Mouse (Mus musculus) kidney, adult 18-20 months (tissue): Measurements from ENCODE around the gene Gabarapl2.
"Not testable (repeated sequence)": the region's sequence is repeated elsewhere in the genome, so short reads cannot be mapped to it uniquely, and the experiment has no call there.

Experiments
- DNase-seq: peaks from one replicate; pipeline ENCODE4 v3.0.0; 2021

Gene Gabarapl2

DNA sequence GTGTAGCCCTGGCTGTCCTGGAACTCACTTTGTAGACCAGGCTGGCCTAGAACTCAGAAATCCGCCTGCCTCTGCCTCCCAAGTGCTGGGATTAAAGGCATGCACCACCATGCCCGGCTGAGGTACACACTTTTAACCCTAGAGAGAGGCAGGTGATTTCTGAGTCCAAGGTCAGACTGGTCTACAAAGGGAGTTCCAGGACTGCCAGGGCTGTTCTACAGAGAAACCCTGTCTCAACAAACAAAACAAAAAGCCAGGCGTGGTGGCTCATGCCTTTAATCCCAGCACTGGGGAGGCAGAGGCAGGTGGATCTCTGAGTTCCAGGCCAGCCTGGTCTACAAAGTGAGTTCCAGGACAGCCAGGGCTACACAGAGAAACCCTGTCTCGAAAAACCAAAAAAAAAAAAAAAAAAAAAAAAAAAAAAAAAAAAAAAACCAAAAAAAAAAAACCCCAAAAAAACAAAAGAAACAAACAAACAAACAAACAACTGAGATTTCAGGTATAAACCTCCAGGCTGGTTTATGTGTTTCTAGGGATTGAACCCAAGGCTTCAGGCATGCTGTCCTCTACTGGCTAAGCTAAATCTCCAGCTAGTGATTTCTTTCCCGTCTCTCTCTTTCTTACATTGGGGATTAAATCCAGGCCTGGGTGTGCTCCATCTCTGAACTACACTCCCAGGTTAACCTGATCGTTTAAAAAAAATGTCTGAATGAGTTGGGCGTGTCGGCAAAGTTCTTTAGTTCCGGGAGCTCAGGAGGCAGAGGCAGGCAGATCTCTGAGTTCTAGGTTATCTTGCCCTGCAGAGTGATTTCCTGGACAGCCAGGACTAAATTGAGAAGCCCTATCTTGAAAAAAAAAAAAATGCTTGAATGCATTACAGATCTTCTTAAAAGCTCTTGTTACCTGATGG, 2.2 kb upstream of the Gabarapl2 start:
- DNase-seq = not testable (repeated sequence)

DNA sequence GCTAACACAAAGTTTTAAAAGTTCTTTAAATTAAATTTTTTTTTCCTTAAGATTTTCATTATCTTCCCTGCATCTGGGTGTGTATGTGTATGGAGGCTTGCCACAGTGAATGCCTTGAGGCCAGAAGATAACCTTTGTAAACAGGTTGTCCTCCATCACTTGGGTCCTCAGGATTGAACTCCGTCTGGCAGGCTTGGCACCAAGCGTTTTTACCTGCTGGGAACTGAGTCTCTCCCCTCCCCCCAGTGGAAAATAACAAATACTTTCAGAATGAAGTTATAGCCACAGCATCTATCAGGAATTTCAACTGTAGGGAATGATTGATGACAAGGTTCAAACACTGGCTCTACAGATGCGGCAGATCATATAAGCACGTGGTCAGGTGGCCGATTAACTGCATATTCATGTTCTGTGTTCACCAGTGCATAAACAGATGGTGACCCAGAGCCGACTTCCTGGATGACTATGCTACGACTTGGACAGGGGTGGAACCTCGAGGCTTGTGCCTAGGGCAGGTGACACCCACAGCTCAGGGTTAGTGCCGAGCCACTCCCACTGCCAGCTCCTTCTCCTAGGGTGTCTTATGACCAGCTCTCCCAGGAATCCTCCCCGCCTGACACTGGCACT, 874 bp upstream of the Gabarapl2 start:
- peak; percentile 69 for DNase-seq

DNA sequence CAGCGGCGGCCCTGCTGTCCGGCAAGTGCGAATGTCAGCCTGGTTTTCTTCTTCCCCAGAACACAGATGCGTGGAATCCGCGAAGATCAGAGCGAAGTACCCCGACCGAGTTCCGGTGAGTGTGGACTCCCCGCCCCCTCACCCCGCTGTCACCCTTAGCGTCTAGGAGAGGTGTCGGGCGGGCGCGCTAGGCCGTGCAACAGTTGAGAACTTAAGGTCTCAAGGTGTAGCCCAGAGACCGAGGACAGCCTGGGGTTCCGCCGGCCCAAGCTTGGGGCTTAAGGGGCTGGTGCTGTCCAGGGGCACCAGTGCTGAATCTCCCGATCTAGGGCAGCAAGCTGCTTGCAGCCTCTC, 575 bp downstream of the Gabarapl2 start:
- peak; percentile 53 for DNase-seq

DNA sequence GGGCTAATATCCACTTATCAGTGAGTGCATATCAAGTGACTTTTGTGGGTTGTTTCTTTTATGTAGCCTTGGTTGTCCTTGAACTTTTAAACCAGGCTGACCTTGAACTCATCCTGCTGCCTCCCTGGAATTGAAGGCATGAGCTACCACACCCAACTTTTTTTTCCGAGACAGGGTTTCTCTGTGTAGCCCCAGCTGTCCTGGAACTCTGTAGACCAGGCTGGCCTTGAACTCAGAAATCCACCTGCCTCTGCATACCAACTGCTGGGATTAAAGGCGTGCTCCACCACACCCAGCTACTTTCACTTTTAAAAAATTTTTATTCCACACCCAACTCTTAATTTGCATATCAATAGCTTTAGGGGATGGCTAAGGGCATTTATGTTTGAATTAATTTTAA, 3.0 kb downstream of the Gabarapl2 start:
- DNase-seq = no peak

DNA sequence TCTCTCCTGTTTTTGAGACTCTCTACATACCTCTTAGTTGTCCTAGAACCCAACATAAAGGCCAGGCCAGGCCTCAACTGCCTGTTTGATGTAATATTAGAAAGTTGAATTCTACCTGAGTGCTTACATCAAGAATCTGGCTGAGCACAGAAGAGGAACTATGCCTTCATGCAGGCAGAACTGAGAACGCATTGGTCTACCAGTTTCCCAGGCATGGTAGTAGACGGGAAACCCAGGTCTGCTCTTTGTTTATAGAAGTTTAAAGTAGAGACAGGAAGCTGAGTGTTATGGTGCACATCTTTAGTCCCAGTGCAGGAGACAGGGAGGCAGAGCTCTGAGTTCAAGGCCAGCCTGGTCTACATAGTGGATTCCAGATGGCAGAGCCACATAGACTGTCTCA, 6.6 kb downstream of the Gabarapl2 start:
- no peak for DNase-seq

DNA sequence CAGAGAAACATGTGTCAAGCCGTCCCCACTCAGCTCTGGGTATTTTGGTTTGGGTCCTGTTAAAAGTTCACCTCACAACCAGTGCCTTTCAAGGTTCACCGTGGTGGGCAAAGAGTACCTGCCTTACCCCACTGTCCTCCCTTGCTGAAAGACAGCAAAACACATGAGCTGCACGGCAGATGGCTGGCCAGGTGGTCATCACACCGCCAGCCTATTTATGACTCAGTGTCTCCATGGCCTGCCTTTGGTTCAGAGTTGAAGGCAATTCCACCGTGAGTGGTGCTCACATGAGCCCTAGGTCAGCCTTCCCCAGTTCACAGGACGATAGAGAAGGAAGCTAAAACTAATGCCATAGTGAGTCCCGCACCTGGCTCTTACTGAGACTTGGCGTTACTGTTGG, 7.5 kb downstream of the Gabarapl2 start:
- no peak for DNase-seq

DNA sequence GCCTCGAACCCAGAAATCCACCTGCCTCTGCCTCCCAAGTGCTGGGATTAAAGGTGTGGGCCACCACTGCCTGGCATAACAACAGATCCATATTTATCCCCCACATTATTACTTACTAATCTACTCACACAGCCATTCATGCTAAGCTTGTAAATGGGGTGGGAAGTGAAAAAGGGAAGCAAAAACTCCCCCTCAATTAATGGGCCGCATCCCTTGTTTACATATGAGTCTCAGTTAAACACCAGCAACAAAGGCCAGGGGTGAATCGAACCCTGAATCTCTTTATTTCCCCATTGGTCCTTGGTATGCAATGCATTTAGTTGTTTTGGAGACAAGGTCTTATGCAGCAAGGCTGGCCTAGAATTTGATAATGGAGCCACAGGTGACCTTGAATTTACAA, 10.3 kb downstream of the Gabarapl2 start:
- no peak for DNase-seq

DNA sequence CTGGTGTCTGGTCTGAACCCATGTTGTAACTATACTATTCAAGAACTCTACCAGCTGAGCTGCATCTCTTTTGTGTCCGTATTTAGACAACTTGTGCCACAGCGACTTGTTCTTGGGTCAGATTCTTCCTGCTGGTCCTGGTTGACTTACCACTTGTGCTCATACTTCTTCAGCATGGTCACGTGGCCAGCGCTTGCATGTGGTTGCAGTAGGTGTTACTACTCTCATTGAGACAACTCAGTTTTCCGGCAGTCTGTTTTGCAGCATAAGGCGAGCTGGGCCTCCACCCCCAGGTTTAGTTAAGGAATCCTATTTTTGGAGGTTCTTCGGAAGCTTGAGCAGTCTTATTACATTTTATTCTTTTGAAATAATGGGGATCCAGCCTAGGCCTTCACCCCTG, 10.8 kb downstream of the Gabarapl2 start:
- no peak for DNase-seq

DNA sequence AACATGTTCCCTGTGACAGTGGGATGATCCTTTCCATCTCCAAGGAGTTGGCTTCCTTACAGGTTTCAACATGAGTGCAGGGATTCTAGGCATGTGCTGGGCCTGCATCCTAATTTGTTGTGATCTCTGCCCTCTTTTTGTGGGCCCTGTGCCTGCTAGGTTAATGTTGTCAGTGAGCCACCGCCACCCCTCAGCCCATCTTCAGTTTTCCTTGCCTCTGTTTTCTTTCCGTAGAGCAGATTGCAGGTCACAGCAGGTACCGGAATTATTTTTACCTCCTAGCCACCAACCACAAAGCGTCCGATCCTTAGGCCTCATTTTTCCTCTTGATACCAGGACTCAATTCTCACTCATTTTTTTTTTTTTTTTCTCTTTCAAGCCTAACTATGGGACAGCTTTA, 11.4 kb downstream of the Gabarapl2 start:
- DNase-seq = no peak

DNA sequence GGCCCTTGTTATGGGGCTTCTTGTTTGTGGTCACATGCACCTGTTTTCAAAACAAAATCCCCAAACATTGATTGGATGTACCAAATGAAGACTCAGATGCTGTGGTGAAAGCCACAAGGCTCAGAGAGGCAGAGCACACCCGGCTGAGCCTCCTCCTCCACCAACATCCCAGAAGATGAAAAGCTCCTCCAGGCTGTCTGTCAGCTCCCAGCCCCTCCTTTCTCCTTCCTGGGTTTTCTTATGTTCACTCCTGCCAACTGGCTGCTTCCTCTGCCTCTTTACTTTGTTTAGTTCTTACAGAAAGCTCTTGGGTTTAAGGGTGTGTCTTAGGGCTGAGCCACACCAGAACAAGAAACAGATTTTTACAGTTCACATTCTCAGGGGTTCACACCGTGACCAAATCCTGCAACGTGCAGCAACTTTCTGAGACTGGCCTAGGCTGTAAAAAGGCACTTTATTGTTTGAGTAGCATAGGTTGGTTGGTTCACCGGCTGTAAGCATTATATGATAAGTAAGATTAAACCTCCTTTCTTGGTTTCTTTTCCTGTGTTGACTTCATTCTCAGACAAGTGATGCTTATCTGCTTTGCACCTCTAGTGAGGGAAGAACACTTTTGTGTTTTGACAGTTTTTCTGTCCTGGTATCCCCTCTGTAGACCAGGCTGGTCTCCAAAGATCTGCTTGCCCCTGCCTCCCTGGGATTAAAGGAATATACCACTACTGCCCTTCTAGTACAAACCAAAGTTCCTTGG, 14.5 kb downstream of the Gabarapl2 start:
- DNase-seq = no peak

DNA sequence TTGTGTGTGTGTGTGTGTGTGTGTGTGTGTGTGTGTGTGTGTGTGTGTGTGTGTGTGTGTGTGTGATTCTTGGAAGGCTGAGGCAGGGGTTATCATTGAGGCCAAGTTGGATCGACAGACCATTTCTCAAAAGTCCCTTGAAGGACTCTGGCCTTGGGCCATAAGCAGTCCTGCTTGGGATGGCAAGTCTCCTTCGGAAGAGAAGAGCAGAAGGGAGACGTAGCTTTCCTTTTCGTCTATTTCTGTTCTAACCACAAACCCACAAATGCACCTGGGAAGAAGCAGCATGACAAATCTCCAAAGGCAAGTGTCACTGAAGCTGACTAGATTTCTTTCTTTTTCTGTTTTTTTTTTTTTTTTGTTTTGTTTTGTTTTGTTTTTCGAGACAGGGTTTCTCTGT, 15.4 kb downstream of the Gabarapl2 start:
- DNase-seq = no peak

DNA sequence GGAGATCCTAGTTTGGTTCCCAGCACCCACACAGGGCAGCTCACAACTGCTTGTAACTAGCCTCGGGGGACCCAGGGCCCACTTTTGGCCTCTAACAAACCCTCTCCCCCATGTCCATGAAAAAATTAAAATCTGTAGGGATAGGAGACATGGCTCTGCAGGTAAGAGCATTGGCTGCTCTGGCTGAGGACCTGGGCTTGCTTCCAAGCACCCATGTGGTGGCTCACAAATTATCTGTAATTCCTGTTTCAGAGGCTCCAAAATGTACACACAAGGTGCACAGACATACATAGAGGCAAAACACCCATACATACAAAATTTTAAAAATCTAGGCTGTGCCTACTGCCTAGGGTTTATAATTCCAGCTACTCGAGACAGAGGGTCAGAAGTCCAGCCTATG, 16.7 kb downstream of the Gabarapl2 start:
- no peak for DNase-seq

DNA sequence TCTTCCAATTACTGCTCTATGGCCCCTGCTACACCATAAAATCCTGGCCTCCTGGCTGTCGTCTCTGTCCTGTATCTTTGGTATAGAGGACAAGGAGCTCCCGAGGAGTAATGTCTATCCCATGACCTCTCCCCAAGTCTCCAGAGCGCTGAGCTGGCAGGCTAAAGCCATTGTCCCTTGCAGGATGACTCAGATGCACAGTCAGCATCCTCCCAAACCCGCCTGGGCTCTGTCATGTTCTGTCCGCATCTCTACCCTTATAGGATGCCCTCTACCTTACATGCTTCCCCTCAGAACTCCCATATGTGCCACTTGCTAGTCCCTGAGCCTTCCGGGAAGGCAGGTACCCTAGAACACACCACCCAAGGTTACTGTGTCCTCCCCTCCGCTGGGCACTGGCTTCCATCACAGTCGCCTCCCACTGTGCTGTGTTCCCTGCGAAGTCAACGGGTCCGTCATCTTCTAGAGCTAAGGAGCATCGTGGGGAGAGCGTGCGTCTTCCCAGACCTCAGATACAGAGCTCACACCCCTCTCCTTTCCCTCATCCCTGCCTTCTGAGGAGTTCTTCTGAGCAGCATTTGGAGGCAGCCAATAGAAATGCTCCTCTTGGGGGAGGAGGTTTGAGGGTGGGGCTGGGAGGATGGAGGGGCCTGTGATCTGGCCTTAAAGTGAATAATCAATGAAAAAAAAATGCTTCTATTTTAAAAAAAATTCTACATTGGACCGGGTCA, 20.3 kb downstream of the Gabarapl2 start:
- no peak for DNase-seq

DNA sequence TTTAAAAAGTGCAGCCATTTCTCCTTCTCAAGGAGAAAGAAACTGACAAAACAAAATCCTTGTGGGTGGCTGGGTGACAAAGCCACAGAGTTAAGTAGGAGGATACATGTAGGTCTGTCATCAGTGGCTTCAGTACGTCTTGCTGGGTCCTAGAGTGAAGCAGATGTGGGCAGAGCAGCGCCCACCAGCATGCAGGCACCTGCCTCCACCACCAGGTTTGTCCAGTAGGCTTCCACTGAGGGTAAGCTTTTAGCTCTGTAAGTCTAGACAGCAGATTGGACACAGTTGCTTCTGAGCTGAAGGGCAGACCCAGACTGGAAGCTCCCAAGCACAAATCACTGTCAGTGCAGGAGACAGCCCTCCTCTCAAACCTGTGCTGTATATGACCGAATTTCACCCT, 20.8 kb downstream of the Gabarapl2 start:
- no peak for DNase-seq

DNA sequence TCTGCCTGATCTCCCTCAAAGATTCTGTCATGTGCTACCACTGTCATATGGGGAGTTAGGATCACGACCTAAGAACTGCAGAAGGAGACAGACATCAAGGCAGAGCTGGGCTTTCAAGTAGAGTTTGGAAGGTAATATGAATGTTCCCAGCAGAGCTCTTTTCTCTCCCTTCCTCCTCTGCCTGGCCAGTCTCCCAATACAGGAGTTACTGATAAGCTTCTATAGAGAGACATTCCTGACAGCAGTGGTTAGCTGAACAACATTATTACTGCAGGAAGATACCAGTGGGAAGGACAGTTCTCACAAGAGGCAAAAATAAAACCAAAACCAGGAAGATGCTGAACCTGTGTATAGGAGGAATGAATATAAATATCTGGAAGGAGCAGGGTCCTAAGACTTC, 22.1 kb downstream of the Gabarapl2 start:
- DNase-seq = no peak

DNA sequence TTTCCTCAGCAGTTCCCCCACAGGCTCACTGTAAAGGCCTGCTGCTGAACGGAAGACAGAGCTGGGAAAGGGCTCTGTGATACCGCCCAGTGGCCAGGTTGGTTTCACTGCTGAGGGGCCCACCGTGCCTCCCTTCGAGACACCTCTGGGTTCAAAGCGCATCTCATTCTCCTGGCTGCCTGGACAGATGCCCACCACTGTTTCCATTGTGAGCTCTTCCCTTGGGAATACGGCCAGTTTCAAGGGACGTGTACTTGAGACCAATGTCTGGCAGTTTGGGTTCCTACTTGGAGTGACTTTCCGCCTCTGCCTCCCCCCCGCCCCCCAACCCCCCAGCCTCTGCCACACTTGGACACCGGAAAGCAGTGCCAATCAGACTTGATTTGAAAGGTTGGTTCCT, 22.6 kb downstream of the Gabarapl2 start:
- no peak for DNase-seq

DNA sequence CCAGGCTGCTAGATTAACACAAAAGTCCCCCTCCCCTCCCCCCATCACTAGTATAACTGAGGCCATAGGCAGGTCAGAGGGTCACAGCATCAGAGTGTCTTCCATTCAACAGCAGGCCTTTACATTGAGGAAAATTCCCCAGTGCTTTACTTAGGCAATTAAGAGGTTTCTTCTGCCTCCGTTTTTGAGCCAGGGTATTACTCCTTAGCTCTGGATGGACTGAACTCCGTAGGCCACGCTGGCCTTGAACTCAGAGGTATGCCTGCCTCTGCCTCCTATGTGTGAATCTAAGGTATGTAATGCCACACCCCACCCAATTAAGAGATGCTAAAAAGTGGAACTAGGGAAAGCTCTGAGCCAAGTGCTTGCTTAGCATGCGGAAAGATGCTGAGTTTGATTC, 23.0 kb downstream of the Gabarapl2 start:
- no peak for DNase-seq

DNA sequence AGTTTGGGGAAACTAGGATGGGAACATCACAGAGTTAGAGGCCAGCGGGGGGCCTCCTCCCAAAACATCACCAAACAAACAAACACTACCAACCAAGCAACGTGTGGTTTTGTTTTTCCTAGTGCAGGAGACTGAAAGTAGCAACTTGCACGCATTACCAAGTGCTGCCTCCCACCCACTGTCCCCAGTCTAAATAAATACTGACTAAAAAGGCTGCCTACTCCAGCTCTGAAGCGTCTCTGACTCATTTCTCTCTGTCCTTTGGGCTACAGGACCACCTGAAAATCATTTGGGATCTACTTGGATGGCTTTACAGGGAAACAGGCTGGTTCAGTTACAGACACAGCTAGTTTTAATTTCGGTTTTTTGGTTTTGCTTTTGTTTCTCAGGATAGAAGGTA, 23.8 kb downstream of the Gabarapl2 start:
- no peak for DNase-seq

DNA sequence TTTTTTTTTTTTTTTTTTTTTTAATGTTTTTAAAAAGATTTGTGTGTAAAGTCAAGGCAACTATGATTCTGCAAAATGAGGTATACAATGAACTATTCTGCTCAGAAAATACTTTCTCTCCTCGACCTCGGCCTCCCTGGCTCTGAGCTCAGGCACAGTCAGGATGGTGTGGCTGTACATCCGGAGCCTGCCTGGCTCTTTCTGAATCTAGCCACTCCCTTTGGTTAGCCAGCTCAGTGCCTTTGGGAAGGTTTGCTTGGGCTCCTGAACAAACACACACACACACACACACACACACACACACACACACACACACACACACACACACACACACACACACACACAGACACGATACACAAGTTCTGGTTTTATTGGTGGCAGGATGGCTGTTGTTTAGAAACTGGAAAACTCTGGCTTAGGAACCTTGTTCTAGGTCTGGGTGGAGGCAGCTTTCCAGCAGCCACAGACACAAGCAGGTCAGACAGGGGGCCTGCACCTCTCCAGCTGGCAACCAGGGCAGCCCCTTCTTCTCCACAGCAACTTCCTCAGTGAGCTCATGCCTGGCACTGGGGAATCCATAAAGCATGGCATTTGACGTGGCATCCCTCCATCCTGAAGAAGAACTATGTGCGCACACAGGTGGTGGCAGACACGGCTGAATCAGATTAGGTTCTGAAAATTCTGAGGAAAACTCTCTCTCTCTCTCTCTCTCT, 24.5 kb downstream of the Gabarapl2 start:
- DNase-seq = no peak

DNA sequence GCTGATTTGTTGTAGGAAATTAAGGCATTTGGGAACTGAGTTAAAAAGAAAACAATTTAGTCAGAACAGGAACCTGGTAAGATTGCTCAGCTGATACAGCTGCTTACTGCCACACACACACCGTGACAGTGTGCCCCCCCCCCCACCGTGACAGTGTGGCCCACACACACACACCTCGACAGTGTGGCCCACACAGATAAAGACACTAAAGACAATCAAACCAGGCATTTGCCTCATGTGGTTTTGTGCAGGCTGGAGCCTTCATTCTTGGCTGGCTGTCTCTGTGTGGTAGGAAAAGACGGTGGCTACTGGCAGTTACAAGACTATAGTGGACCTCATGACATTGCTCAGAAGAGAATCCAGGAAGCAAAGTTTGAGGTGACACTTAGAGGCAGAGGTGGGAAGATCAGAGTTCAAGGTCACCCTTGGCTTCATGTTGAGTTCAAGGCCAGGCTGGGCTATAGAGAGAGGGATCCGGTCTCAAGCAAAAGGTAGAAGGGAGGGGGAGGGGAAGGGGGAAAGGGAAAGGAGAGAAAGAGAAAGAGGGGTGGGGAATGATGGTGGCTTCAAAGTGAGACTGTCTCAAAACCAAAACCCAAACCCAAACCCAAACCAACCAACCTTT, 26.9 kb downstream of the Gabarapl2 start:
- DNase-seq = no peak

DNA sequence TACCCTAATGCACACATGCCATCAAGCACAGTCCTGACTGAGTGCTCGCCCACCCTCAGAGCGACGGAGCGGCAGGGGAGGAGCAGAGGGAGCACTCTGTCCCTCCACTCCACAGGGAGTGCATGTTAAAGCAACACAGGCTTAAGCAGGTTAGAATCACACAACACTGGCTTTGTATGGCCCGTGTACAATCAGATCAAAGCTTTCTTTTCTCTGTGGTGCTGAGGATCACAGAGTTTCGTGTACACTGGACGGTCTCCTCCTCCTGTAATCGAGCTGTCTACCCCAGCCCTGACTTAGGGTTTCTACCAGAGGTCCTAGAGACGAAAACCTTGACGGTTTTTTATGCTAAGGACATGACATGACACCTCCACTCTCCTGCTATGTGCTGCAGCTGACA, 28.0 kb downstream of the Gabarapl2 start:
- no peak for DNase-seq

DNA sequence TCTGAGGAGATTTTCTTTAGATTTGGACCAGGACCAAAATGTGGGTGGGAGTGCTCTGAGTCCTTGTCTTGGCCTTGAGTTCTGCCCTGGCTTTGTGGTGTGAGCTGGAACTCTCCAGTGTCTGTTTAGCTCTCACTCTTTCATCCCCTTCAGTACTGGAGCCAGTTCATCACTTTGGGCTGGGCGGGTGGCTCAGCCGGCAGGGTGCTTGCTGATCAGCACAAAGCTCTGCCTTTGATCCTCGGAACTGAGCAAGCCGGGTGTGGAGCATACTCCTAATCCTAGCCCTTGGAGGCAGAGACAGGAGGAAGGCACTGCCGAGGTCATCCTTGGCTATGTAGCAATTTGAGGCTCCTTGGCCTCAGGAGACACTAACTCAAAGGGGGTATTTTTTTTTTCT, 28.5 kb downstream of the Gabarapl2 start:
- DNase-seq = no peak
